Mouse (Mus musculus): ENCODE results near the gene Cdk19.
"Not testable (repeated sequence)": the region's sequence is repeated elsewhere in the genome, so short reads cannot be mapped to it uniquely, and the experiment has no call there.

The Cdk19 gene

DNA sequence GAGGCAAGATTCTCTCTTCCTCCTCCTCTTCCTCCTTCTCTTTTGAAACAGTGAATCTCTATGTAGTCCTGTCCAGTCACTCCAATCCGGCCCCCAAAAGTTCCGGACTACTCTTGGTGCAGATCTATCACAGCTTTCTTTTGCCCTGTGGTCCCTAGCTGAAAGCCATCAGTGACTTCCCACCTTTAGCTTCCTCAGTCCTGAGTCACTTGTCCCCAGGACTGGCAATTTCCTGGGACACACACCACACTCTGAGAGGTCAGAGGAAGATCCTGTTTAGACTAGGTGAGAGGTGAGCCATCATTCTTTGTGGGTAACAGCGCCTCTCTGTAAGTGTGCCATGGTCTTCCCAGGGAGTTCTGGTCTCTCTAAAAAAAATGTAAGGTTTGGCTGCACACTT, 187.6 kb downstream of the Cdk19 start:
- no peak for DNase-seq

DNA sequence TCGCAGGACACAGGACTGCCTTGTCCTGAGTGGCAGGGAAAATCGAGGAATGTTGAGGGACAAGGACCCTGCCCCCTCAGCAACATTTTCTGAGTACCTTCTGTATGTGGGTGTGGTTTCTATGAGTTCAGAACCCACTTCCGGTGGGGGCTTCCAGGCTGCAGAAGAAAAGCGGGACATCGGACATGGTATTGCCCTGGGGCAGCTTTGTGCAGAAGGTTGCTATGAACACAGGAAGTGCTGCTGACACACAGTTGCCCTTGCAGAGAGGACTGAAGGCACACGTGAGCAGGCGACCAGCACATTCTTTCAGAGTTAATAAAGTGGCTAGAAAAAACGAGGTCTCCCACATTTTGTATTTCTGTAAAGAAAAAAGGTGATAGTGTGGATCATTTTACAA, 188.2 kb downstream of the Cdk19 start:
- no peak for DNase-seq

DNA sequence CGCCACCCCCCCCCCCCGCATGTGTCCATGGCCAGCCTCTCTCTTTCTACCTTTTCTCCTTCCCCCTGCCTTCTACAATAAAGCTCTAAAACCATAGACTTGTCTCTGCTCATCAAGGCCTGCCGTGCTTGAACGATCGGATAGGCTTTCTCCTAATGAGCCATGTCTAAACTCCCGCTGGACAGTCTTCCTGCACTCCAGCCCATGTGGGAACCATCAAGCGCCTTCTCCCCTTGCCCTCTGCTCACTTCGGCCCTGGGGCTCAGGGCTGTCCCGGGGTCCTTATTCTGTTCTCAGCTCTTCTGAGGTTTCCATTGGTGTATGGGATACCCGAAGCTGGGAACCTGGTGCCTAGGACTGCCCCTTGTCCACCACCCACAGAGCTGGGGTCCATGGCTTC, 189.3 kb downstream of the Cdk19 start:
- no peak for DNase-seq

DNA sequence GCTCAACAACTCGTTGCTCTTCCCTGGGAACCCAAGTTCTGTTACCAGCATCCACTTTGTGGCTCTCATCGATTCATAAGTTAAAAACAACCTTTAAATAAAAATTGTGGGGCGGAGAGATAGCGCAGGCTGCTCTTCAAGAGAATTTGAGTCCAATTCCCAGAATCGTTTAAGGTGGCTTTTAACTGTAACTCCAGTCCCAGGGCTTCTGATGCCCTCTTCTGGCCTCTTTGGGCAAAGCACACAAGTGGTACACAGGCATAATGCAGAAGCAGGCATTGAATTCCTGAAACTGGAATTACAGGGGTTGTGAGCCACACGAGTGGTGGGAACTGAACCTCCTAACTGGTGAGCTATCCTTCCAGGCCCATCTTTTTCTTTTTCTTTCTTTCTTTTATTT, 190.3 kb downstream of the Cdk19 start:
- DNase-seq = no peak

DNA sequence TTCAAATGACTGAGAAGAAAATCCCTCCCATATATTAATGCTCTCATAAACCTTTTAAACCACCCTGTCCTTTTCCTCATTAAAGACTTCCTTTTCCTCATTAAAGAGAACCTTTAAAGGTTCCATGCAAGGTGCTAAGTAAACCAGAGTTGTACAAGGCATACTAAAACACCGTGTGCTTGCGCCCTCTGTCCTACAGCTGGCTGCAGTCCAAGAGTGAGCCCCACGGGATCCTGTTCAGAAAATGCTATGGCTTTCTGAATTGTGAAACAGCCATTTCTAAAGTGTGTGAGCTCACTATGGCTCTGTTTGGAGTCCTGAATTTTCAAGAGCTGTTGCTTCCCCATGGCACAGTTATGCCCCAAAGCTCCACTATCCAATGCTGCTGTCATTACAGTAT, 191.3 kb downstream of the Cdk19 start:
- no peak for DNase-seq

DNA sequence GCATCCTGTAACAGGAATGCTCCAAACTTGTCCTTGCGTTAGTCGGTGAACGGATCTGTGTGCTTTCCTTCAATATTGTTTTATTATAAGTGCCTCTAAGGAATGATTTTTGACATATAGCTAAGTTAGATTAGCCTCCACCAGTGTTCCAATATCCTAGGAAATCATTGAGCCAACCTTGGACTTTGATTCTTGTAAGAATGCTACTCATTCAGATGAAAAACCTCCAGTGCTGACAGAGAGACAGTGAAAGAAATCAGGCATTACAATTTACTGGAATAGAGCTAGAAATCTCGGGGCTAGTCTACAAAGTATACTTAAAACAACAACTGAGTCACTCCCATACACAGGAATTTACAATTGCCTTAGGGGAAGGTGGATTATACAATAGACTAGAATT, 193.2 kb downstream of the Cdk19 start:
- not testable (repeated sequence) for DNase-seq

Measured in cerebellum, postnatal 36 days (tissue).